Mouse (Mus musculus) gastrocnemius, adult 18-20 months (tissue): ENCODE measurements around the gene Fgd5. TPM values are rescaled to one million over a fixed set of nuclear protein-coding genes. Genes with fewer than 3 reads are reported as not detected.
"Not testable (repeated sequence)": the region's sequence is repeated elsewhere in the genome, so short reads cannot be mapped to it uniquely, and the experiment has no call there.

Experiments
- DNase-seq: peaks from one replicate; pipeline ENCODE4 v3.0.0; 2021; ENCODE audit warnings: low spot score
- total RNA-seq, 2 experiments: library from RNA; stranded (reverse); gene quantifications; 2 replicates each; pipeline ENCODE4 v1.2.3; 2021

Fgd5 gene
- total RNA-seq, 2 experiments from 2014 or later = 7.7 to 10.6 TPM

DNA sequence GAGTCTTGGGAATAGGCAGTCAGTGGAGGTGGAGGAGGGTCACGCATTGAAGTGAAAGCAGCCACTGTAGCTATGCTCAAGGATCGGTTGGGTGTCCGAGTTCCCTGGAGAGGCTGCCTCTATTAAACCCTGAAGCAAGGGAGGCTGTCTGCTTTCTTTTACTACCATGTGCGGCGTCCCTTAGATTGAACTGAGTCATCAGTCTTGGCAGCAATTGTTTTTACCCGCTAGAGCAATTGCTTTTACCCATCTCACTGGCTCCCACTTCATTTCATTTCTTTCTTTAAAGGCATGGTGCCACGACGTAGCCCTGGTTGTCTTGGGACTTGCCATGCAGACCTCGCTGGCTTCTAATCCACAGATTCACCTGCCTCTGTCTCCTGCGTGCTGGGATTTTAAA lies 85.4 kb downstream of the Fgd5 start:
- no peak for DNase-seq

DNA sequence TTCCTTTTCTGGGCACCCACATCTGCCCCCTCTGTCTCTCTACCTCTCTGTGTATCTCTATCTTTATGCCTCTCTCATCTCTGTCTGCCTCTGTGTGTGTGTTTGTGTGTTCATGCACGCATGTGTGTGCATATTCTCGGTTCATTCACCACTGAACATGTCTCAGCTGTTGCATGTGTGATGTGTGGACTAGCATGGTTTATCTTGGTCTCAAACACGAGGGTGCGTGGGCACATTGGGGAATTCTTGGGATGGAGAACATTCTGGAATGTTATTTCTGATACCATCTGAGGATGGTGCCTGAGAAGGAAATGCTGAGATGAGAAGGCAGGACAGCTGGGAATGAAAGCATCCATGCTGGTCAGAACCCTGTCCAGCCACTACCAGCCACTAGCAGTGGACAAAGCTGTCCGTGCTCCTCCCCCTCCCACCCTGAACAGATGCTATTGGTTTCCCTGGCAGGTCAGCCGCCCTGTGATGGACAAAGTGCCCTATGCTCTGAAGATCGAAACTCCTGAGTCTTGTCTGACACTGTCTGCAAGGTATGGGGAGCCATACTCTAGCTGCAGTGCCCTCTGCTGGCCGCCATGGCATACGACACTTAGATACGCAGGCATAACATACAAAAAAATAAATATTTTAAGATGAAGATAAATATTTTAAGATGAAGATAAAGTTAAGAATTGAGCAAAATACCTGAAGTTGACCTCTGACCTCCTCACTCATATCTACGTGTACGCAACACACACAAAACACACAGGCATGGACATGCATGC lies 87.2 kb downstream of the Fgd5 start:
- DNase-seq = peak; percentile 38

DNA sequence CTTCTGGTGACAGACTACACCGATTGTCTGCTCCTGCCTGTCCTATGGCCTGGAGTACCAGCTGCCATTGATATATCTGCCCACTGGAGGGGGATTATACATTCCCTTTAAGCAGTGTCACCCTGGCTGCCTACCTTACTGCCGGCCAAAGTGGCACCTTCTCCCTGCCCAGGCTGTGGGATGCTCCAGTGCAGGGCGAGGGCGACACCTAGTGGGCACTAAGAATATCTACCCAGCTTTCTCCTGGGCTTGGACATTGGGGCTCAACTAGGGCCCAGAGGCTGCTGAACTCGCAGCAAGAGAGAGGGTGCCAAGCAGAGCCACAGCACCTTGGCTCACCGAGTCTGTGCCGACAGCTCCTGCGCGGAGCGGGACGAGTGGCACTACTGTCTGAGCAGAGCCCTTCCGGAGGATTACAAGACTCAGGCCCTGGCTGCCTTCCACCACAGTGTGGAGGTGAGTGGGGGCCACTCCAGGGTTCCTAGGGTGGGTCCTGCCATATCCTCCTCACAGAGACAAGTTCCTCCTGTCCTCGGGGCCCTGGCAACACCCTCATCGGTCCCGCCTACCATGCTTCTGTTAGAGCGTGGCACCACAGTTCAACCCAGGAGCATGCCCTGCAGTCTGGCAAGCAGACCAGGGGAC lies 88.6 kb downstream of the Fgd5 start:
- peak; percentile 75 for DNase-seq

DNA sequence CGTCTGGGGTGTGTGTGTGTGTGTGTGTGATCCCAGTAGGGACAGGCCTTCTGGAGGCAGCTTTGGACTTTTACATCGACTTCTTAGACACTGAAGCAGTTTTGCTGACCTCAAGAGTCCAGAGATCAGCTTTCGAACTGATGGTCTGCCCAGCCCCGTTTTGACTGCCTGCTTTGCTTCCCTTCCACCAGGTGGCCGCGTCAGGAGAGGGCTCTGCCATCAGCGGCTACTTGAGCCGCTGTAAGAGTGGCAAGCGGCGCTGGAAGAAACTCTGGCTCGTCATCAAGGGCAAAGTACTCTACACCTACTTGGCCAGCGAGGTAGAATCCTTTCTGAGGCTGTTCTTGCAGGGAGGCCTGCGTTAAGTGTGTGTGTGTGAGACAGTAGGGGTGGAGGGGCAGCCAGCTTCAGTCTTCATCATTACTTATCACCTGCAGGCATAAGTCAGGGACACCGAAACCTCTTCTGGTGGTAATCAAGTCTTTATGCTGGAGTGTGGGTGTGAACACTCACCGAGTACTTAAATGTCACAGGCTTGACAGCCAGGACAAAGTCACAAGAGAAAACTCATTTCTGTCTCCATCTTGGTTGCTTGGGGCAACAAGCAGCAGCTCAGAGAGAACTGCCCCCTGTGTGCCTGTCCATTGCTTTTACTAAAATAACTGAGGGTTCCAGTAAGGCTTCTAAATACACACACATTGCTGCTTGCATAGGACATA lies 92.6 kb downstream of the Fgd5 start:
- peak; percentile 63 for DNase-seq

DNA sequence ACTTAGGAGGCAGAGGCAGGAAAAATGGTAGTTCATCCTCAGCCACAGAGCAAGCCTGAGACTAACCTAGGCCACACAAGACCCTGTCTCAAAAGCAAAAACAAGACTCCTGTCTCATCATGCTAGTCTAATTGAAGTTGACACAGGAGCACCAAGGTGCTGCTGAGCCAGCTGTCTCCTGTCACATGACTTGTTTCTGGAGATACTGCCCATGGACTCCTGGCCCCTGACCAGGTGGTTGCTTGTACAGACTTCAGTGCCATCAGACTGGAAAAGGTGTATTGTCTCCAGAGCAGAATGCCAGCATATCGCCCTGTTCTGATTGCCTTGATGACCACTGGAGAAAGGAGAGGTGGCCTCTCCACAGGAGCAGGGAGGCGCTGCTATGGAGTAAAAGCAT lies 102.1 kb downstream of the Fgd5 start:
- DNase-seq = no peak

DNA sequence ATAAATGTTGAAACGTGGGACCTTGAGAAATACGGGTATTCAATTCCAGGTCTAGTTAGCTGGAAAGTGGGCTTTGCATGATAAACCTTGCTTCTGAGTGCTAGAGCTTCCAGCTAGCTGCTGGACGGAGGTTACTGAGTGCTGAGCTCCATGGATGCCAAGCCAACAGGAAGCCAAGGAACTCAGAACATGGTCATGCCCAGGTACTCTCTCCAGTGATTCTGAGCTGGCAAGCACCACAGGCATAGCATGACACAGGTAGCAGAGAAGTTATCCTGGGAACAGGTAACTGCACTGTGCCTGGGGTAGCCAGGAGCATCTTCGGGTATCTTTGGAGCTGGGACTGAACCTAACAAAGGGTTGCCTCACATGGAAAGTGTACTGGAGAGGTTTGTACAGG lies 104.1 kb downstream of the Fgd5 start:
- no peak for DNase-seq

DNA sequence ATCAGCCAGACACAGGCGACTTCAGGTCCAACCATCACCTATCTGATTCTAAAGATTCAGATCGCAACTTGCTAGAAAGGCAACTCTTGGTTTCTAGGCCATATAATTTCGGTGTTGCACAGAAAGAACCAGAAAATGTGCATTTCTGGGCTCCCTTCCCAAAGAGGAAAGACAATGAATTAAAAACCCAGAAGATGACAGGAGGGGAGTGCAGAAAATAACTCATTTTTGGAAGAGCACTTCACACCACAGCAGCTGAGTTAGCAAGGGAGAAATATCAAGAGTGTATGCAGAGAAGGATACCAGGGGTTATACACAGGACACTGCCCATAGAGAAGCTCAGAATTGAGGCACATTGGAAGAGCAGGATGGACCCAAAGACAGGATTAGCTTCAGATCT lies 106.3 kb downstream of the Fgd5 start:
- DNase-seq = no peak

DNA sequence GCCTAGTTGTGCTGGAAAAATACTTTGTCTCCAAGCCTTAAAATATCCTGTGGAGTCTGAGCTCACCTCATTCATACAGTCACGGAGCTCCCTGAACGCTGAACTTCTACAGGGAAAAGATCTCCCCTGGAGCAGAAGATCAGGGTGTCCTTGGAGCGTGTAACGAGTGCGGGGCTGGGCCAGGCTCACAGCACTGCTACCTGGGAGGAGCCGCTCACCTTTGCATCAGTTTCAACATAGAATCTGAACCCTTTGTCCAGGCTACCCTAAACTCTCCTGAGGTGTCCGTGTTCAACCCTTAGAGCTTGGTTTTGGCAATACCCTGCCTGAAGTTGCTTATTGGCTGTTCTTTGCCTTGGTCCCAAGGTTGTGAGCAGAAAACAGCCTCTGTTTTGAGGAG lies 110.5 kb downstream of the Fgd5 start:
- not testable (repeated sequence) for DNase-seq

DNA sequence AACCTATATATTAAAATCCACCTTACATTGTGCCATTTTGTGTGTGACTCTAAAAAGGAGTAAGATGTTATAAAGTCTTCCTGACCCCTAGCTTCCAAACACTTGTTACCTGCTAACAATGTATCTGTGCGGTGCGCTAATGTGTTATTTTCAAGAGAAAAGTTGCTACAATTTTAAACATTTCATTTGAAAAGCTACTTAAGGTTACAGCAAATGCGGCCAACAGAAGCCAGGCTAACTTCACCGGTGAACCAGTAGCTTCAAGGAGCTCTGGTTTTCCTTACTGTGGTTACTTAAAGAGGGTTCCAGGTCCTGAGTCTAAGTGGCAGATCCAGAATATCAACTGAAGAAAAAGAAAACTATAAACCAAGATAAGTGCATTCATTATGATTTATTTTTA lies 111.3 kb downstream of the Fgd5 start:
- no peak for DNase-seq

DNA sequence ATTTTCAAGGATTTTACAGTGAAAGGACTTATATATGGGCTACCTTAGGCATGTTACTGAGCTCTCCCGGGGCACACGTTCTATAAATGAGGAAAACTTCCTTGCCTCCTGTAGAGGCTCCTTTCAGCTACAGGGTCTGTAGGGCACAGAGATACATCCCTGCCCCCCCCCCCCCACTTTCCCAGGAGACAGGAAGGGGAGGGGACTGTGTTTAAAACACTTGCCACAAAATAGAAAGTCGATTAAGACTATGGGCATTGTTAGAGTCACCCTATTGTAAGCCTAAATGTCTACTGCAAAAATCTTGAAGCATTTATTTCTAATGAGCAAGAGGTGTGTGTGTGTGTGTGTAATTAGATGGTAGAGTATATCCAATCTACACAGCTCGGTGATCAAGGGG lies 111.8 kb downstream of the Fgd5 start:
- no peak for DNase-seq

DNA sequence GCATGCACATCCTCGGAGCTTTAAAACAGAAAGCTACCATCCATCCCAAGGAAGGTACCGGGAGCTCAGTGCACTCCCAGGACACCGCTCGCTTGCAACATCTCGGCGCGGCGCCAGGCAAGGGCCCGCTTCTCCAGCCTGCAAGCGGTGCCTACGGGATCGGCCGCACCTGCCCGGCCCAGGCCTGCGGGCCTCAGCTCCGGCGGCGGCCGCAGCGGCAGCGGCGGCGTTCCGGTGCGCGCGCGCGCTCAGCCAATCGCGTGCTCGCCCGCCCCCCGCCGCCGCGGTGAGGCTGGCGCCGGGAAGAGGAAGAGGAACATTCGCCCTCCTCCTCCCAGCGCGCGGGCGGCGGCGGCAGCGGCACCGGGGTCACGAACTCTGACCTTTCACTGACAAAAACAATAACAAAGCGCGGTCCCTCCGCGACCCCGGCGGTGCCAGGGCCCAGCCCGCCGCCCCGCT lies 112.5 kb downstream of the Fgd5 start, which contains the start of gene Nr2c2:
Gene Nr2c2 (plus strand): TSS at position 261 of the 462 bp plus-strand sequence.
- DNase-seq = peak; percentile 88

DNA sequence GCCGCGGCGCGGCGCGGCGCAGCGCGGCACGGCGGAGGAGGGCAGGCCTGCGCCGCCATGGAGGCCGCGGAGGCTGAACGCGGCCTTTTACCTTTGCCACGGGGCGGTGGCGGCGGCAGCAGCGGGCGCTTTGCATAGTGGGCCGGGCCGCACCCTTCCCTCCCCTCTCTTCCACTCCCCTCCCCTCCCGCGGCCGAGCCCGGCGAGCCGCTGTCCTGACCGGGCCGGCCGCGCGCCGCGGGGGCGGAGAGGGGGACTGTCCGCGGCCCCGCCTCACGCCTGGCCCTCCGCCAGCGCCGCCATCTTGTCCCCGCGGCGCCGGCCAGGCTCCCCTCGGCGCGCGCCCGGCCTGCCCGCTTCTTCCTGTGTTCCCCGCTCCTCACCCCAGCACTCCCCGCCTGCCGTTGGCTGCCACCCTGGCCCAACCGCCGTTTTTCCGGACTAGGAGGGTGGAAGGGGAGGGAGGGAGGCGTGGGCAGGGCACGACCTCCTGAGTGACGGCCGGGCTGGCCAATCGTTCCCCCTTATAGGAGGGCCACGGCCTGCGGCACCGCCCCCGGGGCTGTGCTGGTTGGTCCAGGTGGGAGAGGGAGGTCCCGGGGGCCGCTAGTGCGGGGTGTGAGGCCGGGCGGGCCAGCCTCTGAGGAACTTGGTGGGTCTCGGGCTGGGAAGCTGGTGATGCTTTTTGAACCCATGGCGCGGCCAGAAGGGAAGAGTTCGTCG lies 113.2 kb downstream of the Fgd5 start:
- DNase-seq = peak; percentile 100

DNA sequence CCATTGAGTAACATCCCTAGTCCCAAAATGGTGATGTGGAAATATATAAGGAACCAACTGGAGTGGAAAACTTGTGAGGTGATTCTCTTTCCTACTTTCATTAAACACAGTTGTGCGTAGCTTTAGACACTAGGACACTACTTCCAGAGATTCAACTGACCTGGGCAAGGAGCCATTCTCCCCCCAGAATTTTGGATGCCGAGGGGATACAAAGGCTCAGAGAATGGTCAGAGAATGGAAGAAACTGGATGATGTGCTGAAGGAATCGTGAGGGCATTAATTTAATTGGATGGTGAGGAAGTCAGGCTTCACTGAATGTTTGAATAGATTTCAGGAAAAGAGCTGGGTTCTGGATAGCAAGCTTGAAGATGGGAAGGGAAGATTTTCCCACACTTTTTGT lies 114.1 kb downstream of the Fgd5 start:
- DNase-seq = no peak

DNA sequence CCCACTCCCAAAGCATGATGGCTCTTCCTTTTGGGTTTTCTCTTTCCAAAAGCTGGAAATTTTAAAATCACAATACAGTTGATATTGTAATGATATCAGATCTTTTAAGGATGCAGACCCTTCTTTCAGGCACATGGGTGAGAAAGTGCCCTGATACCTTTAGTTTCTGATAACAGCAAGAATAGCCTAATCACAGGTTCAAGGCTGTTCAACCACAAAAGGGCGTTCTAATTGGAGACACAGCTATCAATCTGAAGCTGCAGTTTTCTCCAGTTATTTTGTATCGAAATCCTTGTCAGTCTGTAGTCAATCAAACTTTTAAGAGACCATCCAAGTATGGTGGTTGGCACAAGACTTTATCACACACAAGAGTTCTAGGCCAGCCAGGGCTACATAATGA lies 115.2 kb downstream of the Fgd5 start:
- DNase-seq = no peak

DNA sequence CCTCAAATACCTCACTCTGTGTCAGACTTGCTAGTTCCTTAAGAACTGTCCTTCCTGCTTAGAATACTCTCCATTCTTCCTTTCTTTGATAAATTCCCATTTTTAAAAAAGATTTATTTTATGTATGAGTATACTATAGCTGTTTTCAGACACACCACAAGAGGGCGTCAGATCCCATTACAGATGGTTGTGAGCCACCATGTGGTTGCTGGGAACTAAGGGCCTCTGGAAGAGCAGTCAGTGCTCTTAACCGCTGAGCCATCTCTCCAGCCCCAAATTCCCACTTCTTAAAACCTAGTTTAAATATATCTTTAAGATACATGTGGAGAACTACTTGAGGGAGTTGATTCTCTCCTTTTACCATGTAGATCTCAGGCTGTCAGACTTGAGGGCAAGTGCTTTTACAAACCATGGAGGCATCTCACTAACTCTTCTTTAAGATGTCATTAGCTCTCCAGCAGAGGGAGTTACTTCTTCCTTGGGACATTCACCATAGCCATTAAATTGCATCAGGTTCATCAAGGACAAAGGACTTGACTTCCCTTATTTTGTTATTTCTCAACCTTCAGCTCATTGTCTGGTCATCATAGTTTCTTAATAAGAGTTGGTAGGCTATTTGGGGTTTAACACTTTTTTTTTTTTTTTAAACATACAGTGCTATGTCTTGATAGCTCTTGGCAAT lies 122.1 kb downstream of the Fgd5 start:
- DNase-seq = no peak

DNA sequence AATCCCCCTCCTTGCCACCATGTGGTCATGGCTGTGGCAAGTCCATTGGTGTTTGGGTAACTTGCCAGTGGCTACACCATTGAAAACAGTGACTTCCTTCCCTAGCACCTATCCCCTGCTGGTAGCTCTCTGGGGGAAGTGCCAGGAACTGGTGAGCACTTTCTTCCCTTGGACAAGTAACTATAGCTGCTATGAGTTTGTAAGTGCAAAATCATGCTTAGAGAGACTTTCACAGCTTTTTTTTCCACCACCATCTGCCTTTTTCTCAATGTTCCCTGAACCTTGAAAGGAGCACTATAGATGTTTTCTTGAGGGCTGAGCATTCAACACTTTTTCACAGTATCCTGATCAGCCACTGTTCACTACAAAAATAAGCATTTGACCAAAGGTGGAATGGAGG lies 145.9 kb downstream of the Fgd5 start:
- no peak for DNase-seq

Other genes with a start within 250 kb of the Fgd5 start
- 1 to 10 TPM; 2.6 to 3.0 TPM for gene Grip2, start 151.6 kb upstream of the Fgd5 start, total RNA-seq
- 10 to 100 TPM in 1 of 2 experiments, 1 to 10 TPM in 1; 8.1 to 10.2 TPM for gene Ccdc174, start 100.8 kb upstream of the Fgd5 start, total RNA-seq
- gene 4930590J08Rik, start 76.1 kb upstream of the Fgd5 start, total RNA-seq = 1 to 10 TPM; 2.0 to 2.1 TPM
- 10 to 100 TPM; 19.5 to 21.3 TPM for gene Nr2c2, start 112.5 kb downstream of the Fgd5 start, total RNA-seq
- gene Mrps25, start 205.2 kb downstream of the Fgd5 start, total RNA-seq = 10 to 100 TPM; 36.8 to 46.7 TPM
- 10 to 100 TPM in 1 of 2 experiments, 1 to 10 TPM in 1; 9.8 to 10.9 TPM for gene Rbsn, start 236.0 kb downstream of the Fgd5 start, total RNA-seq